Mouse (Mus musculus) retina, embryonic 14.5 days (tissue): Measurements from ENCODE around the gene Grik4.

Experiments used
- DNase-seq: peaks from one replicate; pipeline ENCODE4 v3.0.0-alpha.2; 2015; ENCODE audit warnings: low spot score

The Grik4 gene

GRCm38 (mm10) chr9:42491780-42492179 is 452.5 kb downstream of the Grik4 start:
- DNase-seq = no peak

DNA sequence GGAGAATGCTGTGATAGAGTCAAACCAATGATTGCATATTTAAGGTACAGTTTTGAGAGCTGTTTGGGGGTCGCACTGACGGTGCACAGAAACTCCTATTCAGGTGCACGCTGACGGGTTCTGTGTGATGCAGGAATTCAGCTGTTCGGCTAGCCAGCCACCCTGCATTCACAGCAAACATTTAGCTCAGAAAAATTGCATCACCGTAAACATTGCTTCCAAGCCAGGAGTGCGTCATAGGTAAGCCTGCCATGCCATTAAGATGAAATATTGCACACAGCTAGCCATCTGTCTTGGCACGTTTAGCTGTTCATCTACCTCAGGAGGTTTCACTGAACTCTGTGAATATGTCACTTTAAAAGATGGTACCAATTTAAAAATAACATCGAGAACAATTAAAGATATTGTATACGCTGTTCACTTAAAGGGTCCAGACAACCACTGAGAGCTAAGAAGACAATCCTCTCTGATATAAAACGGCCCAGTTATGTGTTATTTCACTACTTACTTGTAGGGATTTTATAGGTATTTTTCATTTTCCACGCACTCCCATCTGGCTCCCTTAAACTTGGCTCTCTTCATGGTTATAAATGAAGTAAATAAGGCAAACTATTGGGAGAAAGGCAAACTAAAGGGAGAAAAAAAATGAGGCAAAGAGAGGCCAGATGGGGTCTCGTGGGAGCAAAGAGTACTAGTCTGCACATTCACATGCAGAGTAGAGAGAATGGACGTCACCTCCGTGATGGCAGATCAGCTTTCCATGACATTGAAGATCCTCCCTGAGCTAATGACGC is 453.5 kb downstream of the Grik4 start:
- DNase-seq = no peak

- no peak for DNase-seq
Observed at GRCm38 (mm10) chr9:42488071-42488470, 456.2 kb downstream of the Grik4 start.

DNA sequence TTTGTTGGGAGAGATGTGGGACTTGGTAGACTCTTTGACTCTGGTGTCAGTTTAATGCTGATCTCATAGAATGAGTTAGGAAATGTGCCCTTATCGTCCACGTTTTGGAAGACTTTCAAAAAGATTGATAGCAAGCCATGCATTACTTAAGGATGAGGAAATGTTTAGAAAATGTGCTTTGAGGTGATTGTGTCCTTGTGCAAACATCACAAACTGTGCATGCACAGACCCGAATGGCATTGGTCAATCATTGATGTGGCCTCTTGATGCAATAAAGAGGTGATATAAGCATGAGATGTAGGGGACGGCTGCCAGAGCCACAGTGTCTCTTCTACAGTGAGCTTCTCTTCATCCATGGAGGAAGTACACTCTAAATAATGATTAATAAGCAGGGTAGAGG is 457.4 kb downstream of the Grik4 start:
- DNase-seq = no peak

DNA sequence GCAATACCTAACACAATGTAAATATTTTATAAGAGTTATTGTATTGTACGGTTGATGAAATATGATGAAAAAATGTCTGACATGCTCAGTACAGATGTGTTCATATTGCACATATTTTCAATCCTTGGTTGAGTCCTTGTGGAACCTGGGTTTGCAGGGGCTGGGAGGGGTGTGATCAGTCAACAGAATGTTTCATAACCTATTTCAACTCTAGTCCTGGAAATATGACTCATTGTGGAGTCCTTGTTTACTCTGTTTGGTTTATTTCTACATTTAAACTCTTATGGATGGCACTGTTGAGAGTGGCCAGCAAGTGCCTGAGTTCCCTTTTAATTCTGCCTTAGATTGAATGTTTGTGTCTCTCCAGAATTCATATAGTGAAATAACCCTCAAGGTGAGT is 459.6 kb downstream of the Grik4 start:
- no peak for DNase-seq

- DNase-seq = no peak
Observed at GRCm38 (mm10) chr9:42482944-42483343, 461.3 kb downstream of the Grik4 start.

DNA sequence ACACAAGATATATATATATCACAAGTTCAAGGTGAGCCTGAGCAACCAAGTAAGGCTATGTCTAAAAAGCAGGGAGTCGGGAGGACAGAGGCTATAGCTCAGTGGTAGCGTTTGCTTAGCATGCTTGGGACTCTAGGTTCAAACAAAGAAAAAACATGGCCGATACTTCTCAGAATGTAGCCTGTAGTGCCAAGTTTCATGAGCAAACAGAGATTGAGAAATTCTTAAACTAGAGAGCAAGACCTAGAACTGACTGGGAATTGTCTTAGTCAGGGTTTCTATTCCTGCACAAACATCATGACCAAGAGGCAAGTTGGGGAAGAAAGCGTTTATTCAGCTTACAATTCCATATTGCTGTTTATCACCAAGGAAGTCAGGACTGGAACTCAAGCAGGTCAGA is 468.1 kb downstream of the Grik4 start:
- no peak for DNase-seq

DNA sequence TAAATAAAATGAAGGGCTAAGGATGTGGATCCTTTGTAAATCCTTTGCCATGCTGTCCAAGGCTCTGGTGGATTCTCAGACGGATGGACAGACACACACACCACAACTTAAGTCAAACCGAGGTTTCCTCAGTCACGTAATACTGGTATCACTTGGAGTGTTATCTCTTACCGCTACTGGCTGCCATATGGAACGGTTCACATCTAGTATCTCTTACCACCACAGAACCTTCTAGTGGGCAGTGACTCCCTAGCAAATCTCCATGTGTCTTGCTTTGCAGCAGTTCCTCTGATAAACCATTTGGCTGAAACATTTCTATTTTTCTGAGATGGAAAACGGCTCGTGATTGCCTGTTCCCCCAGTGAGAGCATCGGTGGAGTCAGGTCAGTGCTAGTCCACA is 470.0 kb downstream of the Grik4 start:
- DNase-seq = no peak

- peak; percentile 95 for DNase-seq
Observed at GRCm38 (mm10) chr9:42471921-42472747, 472.2 kb downstream of the Grik4 start.

DNA sequence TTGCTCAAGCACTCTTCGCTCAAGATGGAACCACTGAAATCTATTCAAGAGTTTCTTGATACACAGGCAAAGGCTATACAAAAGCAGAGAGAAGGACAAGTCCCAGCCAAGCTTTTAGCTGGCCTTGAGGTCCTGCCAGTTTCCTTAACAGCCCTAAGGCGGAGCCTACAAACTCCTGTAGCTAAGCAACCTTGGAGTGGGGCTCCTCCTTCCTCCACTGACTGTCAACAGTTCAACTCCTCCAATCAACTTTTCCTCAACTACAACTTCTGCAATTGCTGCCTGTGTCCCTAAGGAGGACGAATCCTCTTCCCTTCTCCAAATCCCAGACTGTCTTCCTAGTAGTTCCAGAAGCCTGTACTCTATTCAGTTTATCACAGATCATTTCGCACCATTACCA is 473.1 kb downstream of the Grik4 start:
- DNase-seq = peak; percentile 18

DNA sequence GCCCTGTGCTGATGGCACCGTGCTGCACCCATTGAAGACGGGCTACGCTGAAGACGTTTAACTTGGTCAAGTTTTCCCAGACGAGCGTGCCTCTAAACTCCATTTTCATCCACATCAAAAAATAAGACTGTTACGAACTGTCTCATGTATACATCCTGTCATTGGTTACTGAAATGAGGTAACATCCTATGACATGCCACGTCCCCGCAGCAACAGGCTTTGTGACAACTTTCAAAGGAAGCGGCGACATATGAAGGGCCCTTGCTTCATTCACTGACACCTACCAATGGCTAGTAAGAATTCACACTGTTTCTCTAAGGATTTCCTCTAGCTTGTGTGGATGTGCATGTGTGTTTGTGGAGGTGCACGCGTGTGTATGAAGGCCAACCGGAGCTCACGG is 475.0 kb downstream of the Grik4 start:
- DNase-seq = no peak

GRCm38 (mm10) chr9:42468360-42468759 is 475.9 kb downstream of the Grik4 start:
- DNase-seq = no peak
